In the genomic region with DNA sequence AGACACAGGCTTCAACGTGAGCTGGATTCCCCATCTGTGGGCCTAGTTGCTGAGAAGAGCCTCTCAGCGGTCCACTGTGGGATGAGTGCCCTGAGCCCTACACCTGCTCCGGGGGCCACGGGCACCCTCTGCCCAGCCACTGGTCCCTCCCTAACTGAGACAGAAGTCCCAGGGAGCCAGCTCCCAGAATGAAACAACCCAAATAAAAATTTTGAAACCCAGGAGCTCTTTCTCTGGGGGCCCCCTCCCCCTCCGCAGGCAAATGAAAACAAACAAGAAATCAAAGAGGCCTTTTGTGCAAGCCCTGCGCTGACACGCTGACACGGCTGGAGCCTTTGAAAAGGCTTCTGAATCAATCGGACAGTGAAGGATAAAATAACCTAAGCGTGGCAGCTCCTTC, we compare ENCODE assay signal across 11 mouse cellular contexts. TPM values are rescaled to one million over a fixed set of nuclear protein-coding genes. Genes with fewer than 3 reads are reported as not detected.
DNase-seq lines count a peak whose midpoint lies in the region; ATAC-seq and TF ChIP-seq lines count a peak whose summit lies in the region.
"Had no signal": no experiment of that assay in that cellular context is flagged by ENCODE, and none has a peak within 500 bp of the region (broad histone marks: within the 10 kb centered on the region; RNA-seq: fewer than 3 reads in every experiment).

No protein-coding gene starts in this region.

- peaks cover 68% of the 10 kb centered on the region for H3K4me1 ChIP-seq in embryonic facial prominence, embryonic 15.5 days
- peaks cover 12% of the 10 kb centered on the region for H3K4me1 ChIP-seq in hindbrain, embryonic 11.5 days (replicated peaks; ENCODE audit: control insufficient read depth, insufficient read depth, low read length)
- H3K4me1 ChIP-seq in neural tube, embryonic 13.5 days (replicated peaks) = peaks cover 53% of the 10 kb centered on the region

- no peak overlapping the region for H3K9ac ChIP-seq in embryonic facial prominence, embryonic 15.5 days
- H3K9ac ChIP-seq in hindbrain, embryonic 11.5 days (ENCODE audit: low read depth, low read length) = no peak overlapping the region
- 0 out of 2 replicates have a peak overlapping the region, but pooled peaks have one; percentile 6 for H3K9ac ChIP-seq in neural tube, embryonic 13.5 days
- H3K9ac ChIP-seq: heart, embryonic 15.5 days had no signal

- H3K4me2 ChIP-seq in embryonic facial prominence, embryonic 15.5 days (replicated peaks) = no peak overlapping the region
- H3K4me2 ChIP-seq in hindbrain, embryonic 11.5 days (replicated peaks; ENCODE audit: low read depth, low read length) = no peak overlapping the region
- H3K4me2 ChIP-seq in neural tube, embryonic 13.5 days = peak overlapping the region; percentile 28
- H3K4me2 ChIP-seq: heart, embryonic 15.5 days; liver, embryonic 11.5 days had no signal

- peak; percentile 33 to 66 for DNase-seq in layer of hippocampus, adult 2 months (ENCODE audit: low spot score in 2 of 2)
- no peak for DNase-seq in layer of hippocampus, adult 9-11 months
- peak; percentile 43 for DNase-seq in hindbrain, embryonic 11.5 days (ENCODE audit: low spot score)
- DNase-seq in adrenal gland, postnatal 4 days (ENCODE audit: low spot score in 2 of 2) = no peak
- no peak for DNase-seq in adrenal gland, postnatal 14 days

- H3K36me3 ChIP-seq in embryonic facial prominence, embryonic 15.5 days = peaks cover 54% of the 10 kb centered on the region
- H3K36me3 ChIP-seq in hindbrain, embryonic 11.5 days (ENCODE audit: control insufficient read depth, insufficient read depth, low read length) = no peaks in the 10 kb centered on the region
- H3K36me3 ChIP-seq in neural tube, embryonic 13.5 days = no peaks in the 10 kb centered on the region
- H3K36me3 ChIP-seq: heart, embryonic 15.5 days had no signal

- H3K27ac ChIP-seq in layer of hippocampus, adult 2 months = peak overlapping the region; percentile 99
- peak overlapping the region; percentile 11; the same call in 1 of the 2 replicates for H3K27ac ChIP-seq in embryonic facial prominence, embryonic 15.5 days (replicated peaks)
- H3K27ac ChIP-seq in hindbrain, embryonic 11.5 days (ENCODE audit: low read depth, low read length) = no peak overlapping the region
- H3K27ac ChIP-seq in neural tube, embryonic 13.5 days (replicated peaks) = peak overlapping the region; percentile 57; the same call in 1 of the 2 replicates
- H3K27ac ChIP-seq: heart, embryonic 15.5 days had no signal

- no peaks in the 10 kb centered on the region for H3K9me3 ChIP-seq in embryonic facial prominence, embryonic 15.5 days (replicated peaks)
- no peaks in the 10 kb centered on the region for H3K9me3 ChIP-seq in hindbrain, embryonic 11.5 days (ENCODE audit: control insufficient read depth, low read length)
- H3K9me3 ChIP-seq in neural tube, embryonic 13.5 days = no peaks in the 10 kb centered on the region
- H3K9me3 ChIP-seq: heart, embryonic 15.5 days had no signal

- peak overlapping the region; percentile 73 for H3K4me3 ChIP-seq in layer of hippocampus, adult 2 months
- no peak overlapping the region for H3K4me3 ChIP-seq in embryonic facial prominence, embryonic 15.5 days (replicated peaks)
- no peak overlapping the region for H3K4me3 ChIP-seq in hindbrain, embryonic 11.5 days (ENCODE audit: low read depth, low read length)
- no peak overlapping the region for H3K4me3 ChIP-seq in neural tube, embryonic 13.5 days
- H3K4me3 ChIP-seq: heart, embryonic 15.5 days had no signal

- ATAC-seq in embryonic facial prominence, embryonic 15.5 days (ENCODE audit: insufficient number of reproducible peaks, low FRiP score, low TSS enrichment, low read depth) = no peak
- ATAC-seq in hindbrain, embryonic 11.5 days (ENCODE audit: low FRiP score) = no peak
- ATAC-seq in neural tube, embryonic 13.5 days (ENCODE audit: low read depth) = no peak
- ATAC-seq: intestine, embryonic 16.5 days had no signal

- no peak for TF ChIP-seq CTCF in layer of hippocampus, adult 2 months (conservative IDR thresholded peaks at IDR 0.05)

- H3K27me3 ChIP-seq in embryonic facial prominence, embryonic 15.5 days = peaks cover 15% of the 10 kb centered on the region; the same call in 1 of the 2 replicates
- H3K27me3 ChIP-seq in hindbrain, embryonic 11.5 days (ENCODE audit: control insufficient read depth, insufficient read depth, low read length) = peaks cover 95% of the 10 kb centered on the region
- peaks cover 97% of the 10 kb centered on the region for H3K27me3 ChIP-seq in neural tube, embryonic 13.5 days

- WGBS in embryonic facial prominence, embryonic 15.5 days = 27% methylated on average over 10 of the region's 10 CpGs
- WGBS in hindbrain, embryonic 11.5 days = 7% methylated on average over 10 of the region's 10 CpGs
- 9% methylated on average over 10 of the region's 10 CpGs for WGBS in neural tube, embryonic 13.5 days

RNA-seq across cellular contexts. Expression of gene Nfix, which starts 34.5 kb away (rescaled TPM):
- total RNA-seq in layer of hippocampus, adult 2 months (2021) = 100 to 1,000 TPM; 408 to 482 TPM
- polyA plus RNA-seq in embryonic facial prominence, embryonic 15.5 days (2015; fragmentation: Nextera tagmentation; extraction: Ambion mirVana) = 61.4 and 62.0 TPM in 2 replicates
- 2.4 and 3.0 TPM in 2 replicates for polyA plus RNA-seq in hindbrain, embryonic 11.5 days (2014; fragmentation: Nextera tagmentation; extraction: Ambion mirVana)
- 28.7 and 34.4 TPM in 2 replicates for polyA plus RNA-seq in neural tube, embryonic 13.5 days (2015; fragmentation: Nextera tagmentation; extraction: Ambion mirVana)
- 100 to 1,000 TPM; 134 to 137 TPM for total RNA-seq in adrenal gland, postnatal 4 days (2021)
- total RNA-seq in adrenal gland, postnatal 14 days (2021) = 124 and 125 TPM in 2 replicates

RNA-seq across cellular contexts. Expression of gene G430095P16Rik, which starts 42.8 kb away (rescaled TPM):
- total RNA-seq in layer of hippocampus, adult 2 months (2021) = under 1 TPM in 1 of 2 experiments, not detected in 1; 0.54 TPM
- polyA plus RNA-seq in embryonic facial prominence, embryonic 15.5 days (2015; fragmentation: Nextera tagmentation; extraction: Ambion mirVana) = 4.2 and 4.9 TPM in 2 replicates
- polyA plus RNA-seq in hindbrain, embryonic 11.5 days (2014; fragmentation: Nextera tagmentation; extraction: Ambion mirVana) = 2.3 and 2.9 TPM in 2 replicates
- polyA plus RNA-seq in neural tube, embryonic 13.5 days (2015; fragmentation: Nextera tagmentation; extraction: Ambion mirVana) = 1.4 and 2.2 TPM in 2 replicates
- total RNA-seq in adrenal gland, postnatal 4 days (2021) = 1 to 10 TPM; 1.2 TPM
- total RNA-seq in adrenal gland, postnatal 14 days (2021) = 0.52 and 0.90 TPM in 2 replicates
- total RNA-seq: layer of hippocampus, postnatal 14 days had no signal

RNA-seq across cellular contexts. Expression of gene Dand5, which starts 57.0 kb away (rescaled TPM):
- total RNA-seq in layer of hippocampus, adult 2 months (2021) = 10 to 100 TPM; 11.9 TPM
- 8.4 and 8.9 TPM in 2 replicates for polyA plus RNA-seq in embryonic facial prominence, embryonic 15.5 days (2015; fragmentation: Nextera tagmentation; extraction: Ambion mirVana)
- 6.2 and 7.1 TPM in 2 replicates for polyA plus RNA-seq in hindbrain, embryonic 11.5 days (2014; fragmentation: Nextera tagmentation; extraction: Ambion mirVana)
- 12.3 and 12.8 TPM in 2 replicates for polyA plus RNA-seq in neural tube, embryonic 13.5 days (2015; fragmentation: Nextera tagmentation; extraction: Ambion mirVana)
- 1 to 10 TPM; 5.7 to 6.7 TPM for total RNA-seq in adrenal gland, postnatal 4 days (2021)
- 7.1 and 7.4 TPM in 2 replicates for total RNA-seq in adrenal gland, postnatal 14 days (2021)

Comparison
In these comparisons a context has a peak if more than half of its experiments do, and no peak if none do; other contexts are left out.
1. DNase-seq: peak in layer of hippocampus, adult 2 months (2 of 2) and hindbrain, embryonic 11.5 days (single experiment); none in layer of hippocampus, adult 9-11 months (single experiment), adrenal gland, postnatal 4 days (0 of 2) and adrenal gland, postnatal 14 days (single experiment).